Mouse (Mus musculus) adrenal gland, postnatal 14 days (tissue): Measurements from ENCODE around the gene Olfr1383. TPM values are rescaled to one million over a fixed set of nuclear protein-coding genes. Genes with fewer than 3 reads are reported as not detected.
"Not testable (repeated sequence)": the region's sequence is repeated elsewhere in the genome, so short reads cannot be mapped to it uniquely, and the experiment has no call there.

Experiments
- DNase-seq: peaks from one replicate; pipeline ENCODE4 v3.0.0; 2021; ENCODE audit warnings: mixed read lengths
- long read RNA-seq, 2 experiments: library from polyadenylated mRNA; stranded (forward); transcript quantifications; one replicate each; pipeline ENCODE4 v2.0.0; 2021
- total RNA-seq: library from RNA; stranded (reverse); gene quantifications from 2 replicates; pipeline ENCODE4 v1.2.3, GENCODE M21; 2021

Gene Olfr1383
- total RNA-seq, result 0.53 and 0.93 TPM in 2 replicates
- long read RNA-seq, experiment 1, result 0 reads
- long read RNA-seq, experiment 2, result 0 reads

- no peak for DNase-seq
These were observed at the start of gene Olfr1383 for GRCm38 (mm10) chr11:49519348-49519747. Olfr1383 (plus strand) TSS chr11:49519648.

- DNase-seq, result no peak
These were observed 33.5 kb upstream of the Olfr1383 start for GRCm38 (mm10) chr11:49485973-49486372.

GRCm38 (mm10) chr11:49488770-49489169, 30.7 kb upstream of the Olfr1383 start, which contains the start of gene Olfr1385:
Olfr1385 (plus strand) TSS chr11:49489070.
- DNase-seq, result not testable (repeated sequence)

- no peak for DNase-seq
These were observed 1.4 kb upstream of the Olfr1383 start for GRCm38 (mm10) chr11:49518086-49518485.

GRCm38 (mm10) chr11:49527947-49528346, 8.5 kb downstream of the Olfr1383 start, which contains the start of gene Olfr1382:
Olfr1382 (plus strand) TSS chr11:49528247.
- DNase-seq, result no peak

GRCm38 (mm10) chr11:49532761-49533160, 13.3 kb downstream of the Olfr1383 start:
- DNase-seq, result no peak

GRCm38 (mm10) chr11:49536631-49537030, 17.2 kb downstream of the Olfr1383 start:
- peak; percentile 6 for DNase-seq

- DNase-seq, result not testable (repeated sequence)
These were observed 23.7 kb downstream of the Olfr1383 start, which contains the start of gene Olfr1381 for GRCm38 (mm10) chr11:49543149-49543548. Olfr1381 (plus strand) TSS chr11:49543449.

- not testable (repeated sequence) for DNase-seq
These were observed 34.6 kb downstream of the Olfr1383 start for GRCm38 (mm10) chr11:49554033-49554432.

GRCm38 (mm10) chr11:49556578-49556977, 37.1 kb downstream of the Olfr1383 start, which contains the start of gene Olfr1380:
Olfr1380 (plus strand) TSS chr11:49556878.
- not testable (repeated sequence) for DNase-seq

GRCm38 (mm10) chr11:49575054-49575453, 55.6 kb downstream of the Olfr1383 start:
- DNase-seq, result not testable (repeated sequence)

Other genes starting within 250 kb of the Olfr1383 start
- not detected in 2 replicates for gene Olfr1393, start 241.3 kb upstream of the Olfr1383 start, total RNA-seq
- gene Olfr1392, start 234.4 kb upstream of the Olfr1383 start, total RNA-seq, result not detected in 2 replicates
- not detected in 2 replicates for gene Olfr10, start 214.9 kb upstream of the Olfr1383 start, total RNA-seq
- not detected in 2 replicates for gene Olfr1391, start 196.9 kb upstream of the Olfr1383 start, total RNA-seq
- gene Olfr1390, start 184.5 kb upstream of the Olfr1383 start, total RNA-seq, result not detected in 2 replicates
- gene Olfr1389, start 96.6 kb upstream of the Olfr1383 start, total RNA-seq, result not detected in 2 replicates
- gene Olfr1388, start 83.0 kb upstream of the Olfr1383 start, total RNA-seq, result 0.15 and 0.19 TPM in 2 replicates
- gene Olfr1387, start 64.3 kb upstream of the Olfr1383 start, total RNA-seq, result not detected in 2 replicates
- gene Olfr1386, start 54.6 kb upstream of the Olfr1383 start, total RNA-seq, result not detected in 2 replicates
- not detected in 2 replicates for gene Olfr1385, start 30.6 kb upstream of the Olfr1383 start, total RNA-seq
- not detected in 2 replicates for gene Olfr1384, start 12.9 kb upstream of the Olfr1383 start, total RNA-seq
- not detected in 2 replicates for gene Olfr1382, start 8.6 kb downstream of the Olfr1383 start, total RNA-seq
- not detected in 2 replicates for gene Olfr1381, start 23.8 kb downstream of the Olfr1383 start, total RNA-seq
- gene Olfr1380, start 37.2 kb downstream of the Olfr1383 start, total RNA-seq, result not detected in 2 replicates
- gene Flt4, start 89.6 kb downstream of the Olfr1383 start, total RNA-seq, result 17.5 and 18.4 TPM in 2 replicates
- gene Scgb3a1, start 144.0 kb downstream of the Olfr1383 start, total RNA-seq, result not detected in 2 replicates
- gene Cnot6, start 193.1 kb downstream of the Olfr1383 start, total RNA-seq, result 54.5 and 54.9 TPM in 2 replicates